Mouse (Mus musculus) heart, adult 2 months (tissue): ENCODE data around the gene Dnal1. TPM values are rescaled to one million over a fixed set of nuclear protein-coding genes. Genes with fewer than 3 reads are reported as not detected.
"Not testable (repeated sequence)": the region's sequence is repeated elsewhere in the genome, so short reads cannot be mapped to it uniquely, and the experiment has no call there.

Experiments
- DNase-seq, 2 experiments: peaks; one replicate each; pipeline ENCODE4 v3.0.0; 2021
- H3K27ac ChIP-seq: fragments of 200-600 bp; 2 replicates; pipeline ENCODE4 v1.8.1; 2022
- H3K27me3 ChIP-seq: fragments of 200-500 bp; 2 replicates; pipeline ENCODE4 v1.6.1; 2012; ENCODE audit warnings: mild to moderate bottlenecking, low read length, inconsistent platforms, mixed read lengths; ENCODE audit not compliant: control insufficient read depth, insufficient read depth
- H3K36me3 ChIP-seq: fragments of 200-500 bp; 2 replicates; pipeline ENCODE4 v1.6.1; 2012; ENCODE audit warnings: low read length, inconsistent platforms; ENCODE audit not compliant: control insufficient read depth, insufficient read depth
- H3K4me1 ChIP-seq: fragments of 200-500 bp; 2 replicates; pipeline ENCODE4 v1.6.1; 2011; ENCODE audit warnings: low read length; ENCODE audit not compliant: control insufficient read depth, insufficient read depth
- H3K4me3 ChIP-seq: fragments of 200-600 bp; 2 replicates; pipeline ENCODE4 v1.8.1; 2022
- H3K79me2 ChIP-seq: fragments of 200-500 bp; replicated peaks from 2 replicates; pipeline ENCODE4 v1.6.1; 2012; ENCODE audit warnings: mild to moderate bottlenecking, inconsistent platforms, low read length, moderate library complexity, mixed read lengths; ENCODE audit not compliant: control insufficient read depth, insufficient read depth
- H3K9ac ChIP-seq: fragments of 200-500 bp; 2 replicates; pipeline ENCODE4 v1.6.1; 2012; ENCODE audit warnings: low read depth, mild to moderate bottlenecking, control low read depth, inconsistent platforms, low read length, mixed read lengths
- CTCF ChIP-seq: fragments of 200-600 bp; IDR thresholded peaks from 2 replicates; pipeline ENCODE4 v1.8.1; 2022; ENCODE audit warnings: antibody characterized with exemption, mild to moderate bottlenecking, moderate library complexity
- EP300 ChIP-seq: fragments of 200-500 bp; IDR thresholded peaks from 2 replicates; pipeline ENCODE4 v1.6.1; 2011; ENCODE audit warnings: low read depth, low read length, control low read depth; ENCODE audit not compliant: insufficient read depth
- POLR2A ChIP-seq: fragments of 200-500 bp; IDR thresholded peaks from 2 replicates; pipeline ENCODE4 v1.6.1; 2011; ENCODE audit warnings: mild to moderate bottlenecking, low read depth, low read length, control low read depth; ENCODE audit not compliant: insufficient read depth
- WGBS: fragments of 180-500 bp; shearing (Covaris S2); methylation state at CpG from one replicate; pipeline ENCODE4 v1.1.7; 2018; 5-methylcytosine and 5-hydroxymethylcytosine counted together
- intact Hi-C: fragments of 180-260 bp; cut with DNase I; formaldehyde crosslinking; loops from one replicate; pipeline ENCODE4 v1.15.1; 2025
- long read RNA-seq: library from polyadenylated mRNA; stranded (forward); transcript quantifications from one replicate; pipeline ENCODE4 v2.0.0, GENCODE M21; 2021
- polyA plus RNA-seq: library from polyadenylated mRNA; depleted of rRNA; stranded (reverse); fragments of >200 nt; gene quantifications from 2 replicates; pipeline ENCODE4 v1.2.3, GENCODE M21; 2012; rRNA removed
- total RNA-seq, 2 experiments: library from RNA; stranded (reverse); gene quantifications; 2 replicates each; pipeline ENCODE4 v1.2.3; 2021

Dnal1 gene
- 1 to 10 TPM; 6.9 to 7.9 TPM for total RNA-seq
- polyA plus RNA-seq: 3.4 and 5.4 TPM in 2 replicates
- long read RNA-seq, full-length matches to known transcripts: 1 of 1 reads
- long read RNA-seq, partial matches to known transcripts: 0 of 1 reads
- long read RNA-seq, other reads (novel, unspliced or antisense): 0 of 1 reads

DNA sequence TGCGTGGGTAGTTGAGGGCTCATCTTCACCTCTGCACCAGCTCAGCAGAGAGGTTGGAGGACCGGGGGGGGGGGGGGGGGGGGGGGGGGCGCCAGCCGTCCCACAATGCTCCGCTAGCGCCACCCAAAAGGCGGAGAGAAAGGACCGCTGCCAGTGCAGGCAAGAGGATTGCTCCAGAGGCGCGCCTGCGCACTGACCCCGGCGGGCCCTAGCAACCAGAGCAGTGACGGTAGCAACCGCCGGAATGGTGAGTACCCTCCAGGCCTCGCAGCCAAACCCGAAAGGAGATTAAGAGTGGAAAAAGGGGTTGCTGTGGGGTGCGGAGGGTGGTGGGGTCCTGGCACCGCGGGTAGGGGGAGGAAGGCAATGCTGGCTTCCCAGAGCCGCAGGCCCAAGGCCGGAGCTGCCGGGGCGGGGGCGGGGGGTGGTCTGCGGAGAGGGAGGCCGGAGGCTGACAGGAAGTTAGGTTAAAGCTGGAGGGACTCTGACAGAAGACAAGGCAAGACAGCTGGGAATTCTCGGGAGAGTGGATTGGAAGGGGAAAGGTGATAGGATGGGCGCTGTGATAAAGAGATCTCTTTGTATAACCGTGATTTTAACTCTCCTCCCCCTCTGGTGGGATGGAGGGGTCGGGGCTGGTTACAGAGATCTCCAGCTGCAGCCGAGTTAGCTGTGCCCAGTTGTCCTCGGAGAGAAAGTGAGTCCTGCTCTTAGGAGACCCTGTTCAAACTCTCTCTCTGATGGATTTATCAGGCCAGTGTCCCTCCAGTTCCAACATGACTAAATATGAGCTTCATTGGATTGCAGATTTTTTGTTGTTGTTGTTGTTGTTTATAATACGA is at the start of gene Dnal1:
Dnal1 (plus strand) TSS at position 214 of the 842 bp plus-strand sequence.
- Histone ChIP-seq H3K36me3 (no peaks in the 10 kb centered on the region), H3K27ac (peak within 1 kb of the TSS; percentile 16), H3K4me1 (peaks cover 1% of the 10 kb centered on the region; the same call in 1 of the 2 replicates), H3K27me3 (no peaks in the 10 kb centered on the region), H3K9ac (peak within 1 kb of the TSS; percentile 61), H3K4me3 (peak within 1 kb of the TSS; percentile 60), H3K79me2 (no peaks in the 10 kb centered on the region)
- WGBS: 2% methylated on average over 30 of the region's 35 CpGs
- TF ChIP-seq POLR2A: no peak
- TF ChIP-seq CTCF: 0 out of 2 replicates have a peak, but pooled peaks have one; percentile 19
- TF ChIP-seq EP300: no peak
- intact Hi-C loops: no loop called here
- peak; percentile 89 to 91 for DNase-seq

- no peaks in the 10 kb centered on the region for H3K4me1 ChIP-seq
- no peaks in the 10 kb centered on the region for H3K79me2 ChIP-seq
- H3K36me3 ChIP-seq: no peaks in the 10 kb centered on the region
- TF ChIP-seq POLR2A (no peak), EP300 (no peak), CTCF (no peak)
- 66% methylated on average over 8 of the region's 8 CpGs for WGBS
- H3K9ac ChIP-seq: no peak overlapping the region
- intact Hi-C loops: loop anchor here (5.0 to 10.0 kb wide), 2 partner anchors 180 to 352 kb away; no protein-coding TSS in a partner anchor
- H3K27me3 ChIP-seq: no peaks in the 10 kb centered on the region
- DNase-seq: no peak
- H3K27ac ChIP-seq: no peak overlapping the region
- H3K4me3 ChIP-seq: no peak overlapping the region
Measured at GRCm38 (mm10) chr12:84064621-84065020, 49.5 kb upstream of the Dnal1 start.

DNA sequence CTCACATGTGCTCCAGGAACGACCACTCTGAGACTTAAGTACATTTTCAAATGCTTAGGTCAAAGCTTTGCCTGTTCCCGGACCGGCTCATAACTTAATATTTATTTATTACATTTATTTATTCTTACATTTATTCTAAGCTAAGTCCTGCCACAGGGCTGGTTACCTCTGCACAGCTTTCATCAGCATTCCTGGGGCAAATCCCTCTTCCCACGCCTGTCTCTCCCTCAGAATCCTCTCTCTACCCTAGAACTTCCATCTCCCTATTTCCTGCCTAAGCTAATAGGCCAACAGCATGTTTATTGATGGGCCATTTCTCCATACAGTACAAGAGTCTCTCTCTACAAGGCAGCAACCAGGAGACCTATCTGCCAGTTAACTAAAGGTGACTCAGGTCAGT is 46.4 kb upstream of the Dnal1 start:
- Histone ChIP-seq H3K27me3 (no peaks in the 10 kb centered on the region), H3K79me2 (no peaks in the 10 kb centered on the region), H3K4me1 (no peaks in the 10 kb centered on the region), H3K9ac (no peak overlapping the region), H3K27ac (no peak overlapping the region), H3K36me3 (no peaks in the 10 kb centered on the region), H3K4me3 (no peak overlapping the region)
- TF ChIP-seq CTCF (no peak), EP300 (no peak), POLR2A (no peak)
- intact Hi-C loops: loop anchor here (10.0 kb wide), 1 partner anchor 177 kb away; no protein-coding TSS in a partner anchor
- no peak for DNase-seq
- 75% methylated on average over 4 of the region's 4 CpGs for WGBS

GRCm38 (mm10) chr12:84068296-84068695 is 45.9 kb upstream of the Dnal1 start:
- H3K27me3 ChIP-seq: no peaks in the 10 kb centered on the region
- no peak overlapping the region for H3K27ac ChIP-seq
- 74% methylated on average over 8 of the region's 8 CpGs for WGBS

DNA sequence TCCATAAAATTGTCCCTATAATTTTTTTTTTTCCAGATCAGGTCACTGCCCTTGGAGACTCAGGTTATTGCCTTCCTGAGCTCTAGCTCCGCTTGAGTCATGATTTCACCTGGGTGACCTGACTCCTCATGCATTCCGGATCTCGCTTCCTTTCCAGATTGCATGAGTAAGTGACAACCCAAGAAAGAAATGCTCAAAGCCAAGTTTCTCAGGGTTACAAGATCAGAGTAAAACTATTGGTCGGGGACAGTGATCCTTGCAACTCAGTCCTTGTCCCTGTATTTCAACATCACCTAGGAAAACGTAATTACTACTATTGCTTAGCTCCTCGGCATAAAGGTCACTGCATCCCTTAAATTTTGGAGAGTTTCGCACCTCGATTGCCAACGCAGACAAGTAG is 45.2 kb upstream of the Dnal1 start, which contains the start of gene Acot5:
Acot5 (plus strand) TSS at position 340 of the 400 bp plus-strand sequence.
- DNase-seq: no peak
- Histone ChIP-seq H3K27ac (no peak within 1 kb of the TSS), H3K9ac (no peak within 1 kb of the TSS), H3K36me3 (no peaks in the 10 kb centered on the region), H3K4me3 (no peak within 1 kb of the TSS), H3K79me2 (no peaks in the 10 kb centered on the region), H3K4me1 (no peaks in the 10 kb centered on the region), H3K27me3 (no peaks in the 10 kb centered on the region)
- 53% methylated on average over 9 of the region's 9 CpGs for WGBS
- no peak for TF ChIP-seq EP300
- TF ChIP-seq CTCF: no peak
- no peak for TF ChIP-seq POLR2A
- intact Hi-C loops: loop anchor here (10.0 kb wide), 1 partner anchor 176 kb away; no protein-coding TSS in a partner anchor

More at GRCm38 (mm10) chr12:84068296-84068695, 45.9 kb upstream of the Dnal1 start:
- TF ChIP-seq CTCF (no peak), EP300 (no peak), POLR2A (no peak)
- intact Hi-C loops: loop anchor here (10.0 kb wide), 1 partner anchor 177 kb away; no protein-coding TSS in a partner anchor
- Histone ChIP-seq H3K4me3 (no peak overlapping the region), H3K36me3 (no peaks in the 10 kb centered on the region), H3K79me2 (no peaks in the 10 kb centered on the region), H3K4me1 (no peaks in the 10 kb centered on the region), H3K9ac (no peak overlapping the region)
- no peak for DNase-seq

- not testable (repeated sequence) for H3K9ac ChIP-seq, H3K4me1 ChIP-seq, H3K27me3 ChIP-seq, H3K4me3 ChIP-seq, H3K79me2 ChIP-seq, H3K36me3 ChIP-seq, H3K27ac ChIP-seq
- WGBS: 3% methylated on average over 44 of the region's 52 CpGs
- intact Hi-C loops: loop anchor here (10.0 kb wide), 1 partner anchor 175 kb away; no protein-coding TSS in a partner anchor
- DNase-seq: peak; percentile 44 to 45
Measured at GRCm38 (mm10) chr12:84069582-84069981, 44.6 kb upstream of the Dnal1 start.
